Mouse (Mus musculus) megakaryocyte-erythroid progenitor cell, adult 5 weeks (primary cell): Measurements from ENCODE around the gene Wdr24. TPM values are rescaled to one million over a fixed set of nuclear protein-coding genes. Genes with fewer than 3 reads are reported as not detected.

Source experiments
- polyA plus RNA-seq: library from polyadenylated mRNA; stranded (reverse); fragments of >175 nt; gene quantifications from 2 replicates; pipeline ENCODE4 v1.2.3, GENCODE M21; 2012

Gene Wdr24
- polyA plus RNA-seq = 8.2 and 8.6 TPM in 2 replicates

DNA sequence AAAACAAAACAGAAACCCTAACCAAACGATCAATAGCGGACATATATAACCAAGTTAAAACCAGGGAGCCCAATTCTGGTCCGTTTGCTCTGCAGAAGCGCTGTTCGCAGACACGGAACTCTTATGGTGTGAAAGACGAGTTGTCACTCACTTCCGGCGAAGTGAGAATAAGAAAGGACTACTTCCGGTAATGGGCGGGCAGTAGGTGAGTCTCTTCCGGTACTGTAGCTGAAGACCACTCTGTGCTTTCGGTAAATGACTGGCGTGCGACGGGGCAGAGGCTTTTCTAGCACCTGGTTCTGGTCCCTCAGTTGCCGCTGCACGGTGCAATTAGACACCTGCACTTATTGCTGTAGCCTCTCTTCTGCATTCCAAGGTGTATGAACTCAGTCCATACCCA lies at the start of gene Wdr24:
Gene Wdr24 (plus strand): TSS at position 176 of the 400 bp plus-strand sequence.

DNA sequence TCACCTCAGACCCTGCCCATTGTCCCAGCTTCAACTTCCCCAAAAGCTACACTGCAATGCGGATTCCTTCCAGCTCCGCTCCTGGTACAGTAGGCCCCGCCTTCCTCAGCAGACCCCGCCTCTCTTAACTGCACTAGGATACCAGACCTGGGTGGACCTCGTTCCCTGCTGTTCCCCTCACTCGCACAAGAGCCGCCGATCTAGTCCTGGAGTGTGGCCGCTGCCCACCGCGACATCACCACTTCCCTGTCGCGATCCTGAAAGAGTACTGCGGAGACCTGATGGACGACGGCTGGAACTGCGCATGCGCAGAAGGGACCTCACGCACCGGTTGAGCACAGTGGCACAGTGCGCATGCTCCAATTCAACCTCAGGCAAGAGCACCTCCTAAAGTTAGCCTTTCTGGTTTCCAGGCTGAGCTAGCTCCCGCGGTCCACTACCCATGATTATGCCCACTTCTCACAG lies 38.1 kb upstream of the Wdr24 start, which contains the start of gene Haghl:
Gene Haghl (minus strand): TSS at position 393 of the 465 bp plus-strand sequence.

GRCm38 (mm10) chr17:25786280-25786679 lies 37.1 kb upstream of the Wdr24 start, which contains the start of gene Ccdc78:
Gene Ccdc78 (plus strand): TSS chr17:25786580.

DNA sequence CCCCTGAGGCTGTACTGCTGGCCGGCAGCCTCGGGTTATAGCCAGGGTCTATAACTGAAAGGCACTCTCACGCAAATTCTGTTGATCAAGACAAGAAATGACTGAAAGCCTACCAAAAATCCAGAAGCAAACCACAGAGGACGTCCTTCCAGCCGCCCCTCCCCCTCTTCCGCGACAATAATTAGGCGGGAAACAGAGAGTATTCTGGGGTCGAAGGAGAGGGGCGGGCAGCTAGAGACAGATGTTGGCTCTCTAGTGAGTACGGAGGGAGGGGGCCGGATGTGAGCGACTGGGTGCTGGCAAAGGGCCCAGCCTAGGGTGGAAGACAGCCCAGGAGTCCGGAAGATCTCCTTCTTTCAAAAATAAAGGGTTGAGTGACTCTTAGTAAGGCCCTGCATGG lies 30.8 kb upstream of the Wdr24 start, which contains the start of gene Fam173a:
Gene Fam173a (minus strand): TSS at position 287 of the 400 bp plus-strand sequence.

DNA sequence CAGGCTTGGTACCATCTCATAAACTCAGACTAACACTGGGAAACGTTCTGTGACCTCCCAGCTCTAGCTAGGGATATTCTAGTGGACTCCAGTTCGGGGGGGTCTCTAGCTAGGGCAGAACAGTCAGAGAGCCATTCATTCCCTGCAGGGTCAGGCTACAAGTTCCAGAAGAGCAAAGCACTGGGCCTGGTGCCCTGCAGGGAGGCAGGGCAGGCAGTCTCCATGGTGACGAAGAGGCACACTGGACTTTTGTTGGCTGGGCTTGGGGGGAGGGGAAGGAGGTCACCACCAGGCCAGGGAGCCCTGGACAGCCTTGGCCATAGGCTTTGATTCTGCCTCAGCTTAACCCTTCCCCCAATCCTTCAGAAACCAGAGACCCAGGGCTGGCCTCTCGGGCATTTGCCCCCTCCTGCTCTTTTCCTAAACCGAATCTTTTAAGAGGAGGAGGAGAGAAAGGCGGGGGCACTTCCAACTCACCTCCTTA lies 27.8 kb upstream of the Wdr24 start, which contains the start of gene AC134908.4:
Gene AC134908.4 (minus strand): TSS at position 51 of the 484 bp plus-strand sequence.

GRCm38 (mm10) chr17:25796951-25797369 lies 26.5 kb upstream of the Wdr24 start, which contains the start of gene Metrn:
Gene Metrn (minus strand): TSS chr17:25797136.

GRCm38 (mm10) chr17:25808789-25809605 lies 14.4 kb upstream of the Wdr24 start, which contains the start of gene Fbxl16:
Gene Fbxl16 (plus strand): TSS chr17:25809085.

GRCm38 (mm10) chr17:25828712-25829557 lies 5.5 kb downstream of the Wdr24 start, which contains the start of gene Jmjd8:
Gene Jmjd8 (plus strand): TSS chr17:25828867.

DNA sequence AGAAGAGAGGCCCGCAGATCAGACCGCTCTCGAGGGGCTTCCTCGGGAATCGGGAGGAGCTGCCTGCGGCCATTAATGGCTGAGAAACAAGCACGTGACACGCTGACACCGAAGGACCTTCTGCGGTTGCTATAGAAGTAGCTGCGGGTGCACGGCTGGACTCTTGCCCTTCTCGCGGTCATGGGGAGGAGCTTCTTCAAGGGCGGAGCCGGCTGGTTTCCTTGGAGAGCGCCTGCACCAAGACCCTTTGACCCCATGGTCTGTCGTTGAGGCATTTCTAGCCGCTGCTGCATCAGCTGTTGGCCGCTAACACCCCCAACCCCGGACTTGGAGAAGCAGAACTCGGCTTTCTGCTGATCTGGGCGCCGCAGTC lies 9.8 kb downstream of the Wdr24 start, which contains the start of gene Stub1:
Gene Stub1 (minus strand): TSS at position 114 of the 373 bp plus-strand sequence.

GRCm38 (mm10) chr17:25837076-25837410 lies 13.6 kb downstream of the Wdr24 start, which contains the start of gene Rhbdl1:
Gene Rhbdl1 (minus strand): TSS chr17:25837295.

GRCm38 (mm10) chr17:25841117-25841880 lies 17.9 kb downstream of the Wdr24 start, which contains the start of gene Gm20683:
Gene Gm20683 (minus strand): TSS chr17:25841763.

DNA sequence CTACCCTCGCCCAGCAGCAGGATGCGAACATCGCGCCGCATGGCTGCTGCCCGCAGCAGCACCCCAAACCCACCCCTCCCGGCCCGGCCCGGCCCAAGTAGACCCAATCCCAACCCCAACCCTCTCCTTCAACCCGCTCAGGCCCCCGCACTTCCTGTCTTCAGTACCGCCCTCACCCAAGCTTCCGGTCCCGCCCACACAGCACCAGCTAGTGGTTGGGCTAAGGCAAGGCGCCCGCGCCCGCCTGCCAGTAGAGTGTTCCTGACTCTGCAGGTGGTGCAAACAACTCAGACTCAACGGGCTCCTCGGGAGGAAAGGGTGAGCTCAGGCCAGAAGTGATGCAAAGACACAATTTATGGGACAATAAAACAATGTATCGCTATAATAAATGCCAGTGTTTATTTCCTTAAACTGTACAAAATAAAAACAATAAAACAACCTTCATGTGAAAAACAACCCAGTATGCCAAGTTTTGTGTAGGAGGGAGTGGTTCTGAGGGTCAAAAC lies 21.0 kb downstream of the Wdr24 start, which contains the start of gene Rhot2:
Gene Rhot2 (minus strand): TSS at position 456 of the 506 bp plus-strand sequence.

DNA sequence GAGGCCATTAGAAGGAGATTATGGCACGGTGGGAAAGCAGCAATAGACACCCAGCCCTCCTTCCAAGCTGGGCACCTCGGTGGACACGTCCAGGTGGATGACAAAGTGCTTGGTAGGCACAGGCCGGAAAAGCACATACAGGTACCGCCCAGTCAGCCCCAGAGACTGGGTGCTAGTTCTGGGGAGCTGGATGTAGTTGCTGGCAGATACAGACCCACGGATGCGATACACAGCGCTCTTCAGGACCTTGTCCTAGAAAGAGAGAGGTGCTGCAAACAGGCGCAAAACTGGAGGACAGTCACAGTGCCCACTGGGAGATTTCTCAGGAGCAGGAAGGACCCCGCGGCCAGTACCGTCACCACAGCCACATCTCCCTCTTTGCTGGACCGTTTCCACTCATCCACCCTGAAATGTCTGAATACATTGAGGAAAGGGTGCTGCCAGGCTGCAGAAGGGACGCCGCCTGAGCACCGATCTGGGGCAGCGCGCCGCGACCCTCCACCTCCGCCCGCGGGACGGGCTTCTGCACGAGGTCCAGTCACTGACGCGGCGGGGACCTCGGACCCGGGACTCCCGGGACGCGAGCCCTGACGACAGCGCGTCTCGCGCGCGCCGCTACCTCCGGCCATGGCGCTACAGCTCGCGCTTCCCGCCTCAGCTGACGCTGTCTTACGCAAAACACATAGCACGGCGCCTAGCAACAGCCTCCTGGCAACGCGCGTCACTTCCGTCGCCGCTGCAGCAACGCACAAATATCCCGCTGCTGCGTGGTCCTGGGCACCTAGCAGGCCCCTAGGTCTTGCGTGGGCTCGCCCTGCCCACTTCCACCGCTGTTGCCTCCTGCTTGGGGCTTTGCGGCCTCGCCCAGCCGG lies 37.6 kb downstream of the Wdr24 start, which contains the start of gene Wdr90:
Gene Wdr90 (minus strand): TSS at position 670 of the 872 bp plus-strand sequence.

GRCm38 (mm10) chr17:25868601-25869191 lies 45.3 kb downstream of the Wdr24 start, which contains the start of gene Mcrip2:
Gene Mcrip2 (minus strand): TSS chr17:25868764.

GRCm38 (mm10) chr17:25874721-25875170 lies 51.3 kb downstream of the Wdr24 start, which contains the start of gene Mettl26:
Gene Mettl26 (plus strand): TSS chr17:25875074.

